In the genomic region with DNA sequence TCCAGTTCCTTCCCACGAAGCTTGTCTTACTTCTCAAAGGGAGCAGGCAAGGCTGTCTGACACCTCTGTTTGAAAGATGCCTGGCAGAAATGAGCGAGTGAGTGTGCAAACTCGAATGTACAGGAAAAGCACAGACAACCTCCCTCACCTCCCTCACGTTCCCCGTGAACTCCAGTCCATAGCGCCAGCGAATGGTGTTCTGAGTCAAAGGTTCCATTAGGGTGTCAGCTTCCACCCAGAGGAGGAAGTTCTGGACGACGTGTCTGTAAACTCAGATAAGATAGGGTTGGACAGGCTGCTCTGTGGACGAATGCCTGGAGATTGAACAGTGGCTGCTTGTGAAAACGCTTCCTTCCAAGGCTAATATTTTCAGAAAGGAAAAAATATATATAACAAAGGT, we compare ENCODE assay signal across 9 mouse cellular contexts. TPM values are rescaled to one million over a fixed set of nuclear protein-coding genes. Genes with fewer than 3 reads are reported as not detected.
DNase-seq lines count a peak whose midpoint lies in the region; ATAC-seq and TF ChIP-seq lines count a peak whose summit lies in the region.
"Had no signal": no experiment of that assay in that cellular context is flagged by ENCODE, and none has a peak within 500 bp of the region (broad histone marks: within the 10 kb centered on the region; RNA-seq: fewer than 3 reads in every experiment).

No protein-coding gene starts in this region.

- TF ChIP-seq RAD21 in MEL (IDR thresholded peaks at IDR 0.05; ENCODE audit: low read depth, low read length), result no peak

- H3K27me3 ChIP-seq in MEL (ENCODE audit: control insufficient read depth in 1 of 2, insufficient read depth in 2 of 2, low read length in 2 of 2), result no peaks in the 10 kb centered on the region
- H3K27me3 ChIP-seq: embryonic facial prominence, embryonic 12.5 days had no signal

- peak; percentile 93 for DNase-seq in MEL (ENCODE audit: low read depth, low spot score)
- peak; percentile 47 for DNase-seq in lung, postnatal 10 days
- no peak for DNase-seq in cerebellum, adult 9-11 months
- DNase-seq in Muller cell, postnatal 12 days (ENCODE audit: inconsistent ontology term), result no peak
- no peak for DNase-seq in embryo, embryonic 9.5 days (ENCODE audit: extremely low spot score)
- no peak for DNase-seq in cerebellum, adult 9-10 months

- H3K36me3 ChIP-seq in MEL (ENCODE audit: control insufficient read depth in 1 of 2, insufficient read depth in 2 of 2, low read length in 2 of 2), result peaks cover 0 to 47% of the 10 kb centered on the region in 2 experiments; a peak in 2 of 4 replicates
- H3K36me3 ChIP-seq: embryonic facial prominence, embryonic 12.5 days had no signal

- peak; percentile 81 for ATAC-seq in common myeloid progenitor, adult 5-6 weeks (replicated peaks; ENCODE audit: low read depth, poor library complexity, severe bottlenecking)
- peak; percentile 71 to 86 for ATAC-seq in hematopoietic stem cell, adult 5-6 weeks (replicated peaks in 1 of 2; ENCODE audit: insufficient read depth in 1 of 2, low FRiP score in 2 of 2, low TSS enrichment in 1 of 2, low read depth in 1 of 2, poor library complexity in 2 of 2, severe bottlenecking in 2 of 2)

- H3K4me1 ChIP-seq in MEL (ENCODE audit: control insufficient read depth in 1 of 2, insufficient read depth in 2 of 2, low read length in 2 of 2), result peaks cover 18 to 80% of the 10 kb centered on the region in 2 experiments
- H3K4me1 ChIP-seq: embryonic facial prominence, embryonic 12.5 days had no signal

- H3K4me3 ChIP-seq in MEL (ENCODE audit: control insufficient read depth in 1 of 2, insufficient read depth in 1 of 2, low read depth in 2 of 2, low read length in 2 of 2), result peak overlapping the region; percentile 25 to 47
- H3K4me3 ChIP-seq: embryonic facial prominence, embryonic 12.5 days had no signal

- H3K27ac ChIP-seq in MEL (ENCODE audit: control insufficient read depth, low read depth, low read length), result peak overlapping the region; percentile 97
- H3K27ac ChIP-seq: embryonic facial prominence, embryonic 12.5 days had no signal

- TF ChIP-seq CTCF in MEL (IDR thresholded peaks at IDR 0.05 in 2 of 3, conservative IDR thresholded peaks at IDR 0.05 in 1 of 3; ENCODE audit: control insufficient read depth in 1 of 3, insufficient read depth in 1 of 3, low read depth in 2 of 3, low read length in 3 of 3, poor library complexity in 1 of 3, severe bottlenecking in 1 of 3), result no peak

- H3K79me2 ChIP-seq in MEL (ENCODE audit: control insufficient read depth, insufficient read depth, low read length, poor library complexity), result peaks cover 5% of the 10 kb centered on the region

- TF ChIP-seq POLR2A in MEL (IDR thresholded peaks at IDR 0.05; ENCODE audit: control insufficient read depth in 1 of 2, insufficient read depth in 1 of 2, low read depth in 1 of 2, low read length in 2 of 2, poor library complexity in 1 of 2), result peak; percentile 29 to 72; a peak in 2 of 4 replicates

- TF ChIP-seq EP300 in MEL (IDR thresholded peaks at IDR 0.05; ENCODE audit: low read depth in 1 of 2, low read length in 2 of 2), result peak; percentile 94 to 95

- no peaks in the 10 kb centered on the region for H3K9me3 ChIP-seq in MEL (replicated peaks; ENCODE audit: insufficient read depth, low read length)
- H3K9me3 ChIP-seq: embryonic facial prominence, embryonic 12.5 days had no signal

- H3K9ac ChIP-seq in MEL (ENCODE audit: control insufficient read depth, low read depth, low read length, poor library complexity, severe bottlenecking), result peak overlapping the region; percentile 65
- H3K9ac ChIP-seq: embryonic facial prominence, embryonic 12.5 days had no signal

TF ChIP-seq in MEL, 35 proteins besides CTCF, POLR2A, EP300 and RAD21:
- peak; percentile 43; the same call in 1 of the 2 replicates for TF ChIP-seq HCFC1 (IDR thresholded peaks at IDR 0.05; ENCODE audit: low read depth, low read length)
- TF ChIP-seq POLR2AphosphoS2 (IDR thresholded peaks at IDR 0.05; ENCODE audit: low read length), result no peak
- TF ChIP-seq GABPA (IDR thresholded peaks at IDR 0.05; ENCODE audit: low read depth, low read length), result no peak
- TF ChIP-seq MXI1 (IDR thresholded peaks at IDR 0.05; ENCODE audit: low read depth, low read length), result 0 out of 2 replicates have a peak, but pooled peaks have one; percentile 38
- peak; percentile 85 for TF ChIP-seq ETS1 (IDR thresholded peaks at IDR 0.05; ENCODE audit: low read depth, low read length)
- TF ChIP-seq RCOR1 (IDR thresholded peaks at IDR 0.05; ENCODE audit: low read depth, low read length), result peak; percentile 80
- TF ChIP-seq TCF12 (IDR thresholded peaks at IDR 0.05; ENCODE audit: low read depth, low read length), result peak; percentile 90
- TF ChIP-seq NELFE (IDR thresholded peaks at IDR 0.05; ENCODE audit: low read depth, low read length), result peak; percentile 63
- peak; percentile 71; the same call in 1 of the 2 replicates for TF ChIP-seq ZMIZ1 (IDR thresholded peaks at IDR 0.05; ENCODE audit: low read depth, low read length)
- TF ChIP-seq MYC (IDR thresholded peaks at IDR 0.05; ENCODE audit: low read depth, low read length), result peak; percentile 72; the same call in 1 of the 2 replicates
- TF ChIP-seq JUND (IDR thresholded peaks at IDR 0.05; ENCODE audit: low read depth, low read length), result 0 out of 2 replicates have a peak, but pooled peaks have one; percentile 50
- TF ChIP-seq USF2 (IDR thresholded peaks at IDR 0.05; ENCODE audit: borderline replicate concordance in 1 of 2, insufficient read depth in 1 of 2, low read depth in 1 of 2, low read length in 2 of 2), result no peak
- peak; percentile 60; the same call in 1 of the 2 replicates for TF ChIP-seq POLR2AphosphoS5 (IDR thresholded peaks at IDR 0.05; ENCODE audit: borderline replicate concordance, low read depth, low read length)
- no peak for TF ChIP-seq ELF1 (IDR thresholded peaks at IDR 0.05; ENCODE audit: low read depth, low read length)
- TF ChIP-seq TAL1 (IDR thresholded peaks at IDR 0.05; ENCODE audit: low read length), result peak; percentile 95
- TF ChIP-seq MAX (IDR thresholded peaks at IDR 0.05; ENCODE audit: low read length), result 0 out of 2 replicates have a peak, but pooled peaks have one; percentile 24
- TF ChIP-seq ZKSCAN1 (IDR thresholded peaks at IDR 0.05; ENCODE audit: low read depth, low read length), result no peak
- TF ChIP-seq TBP (IDR thresholded peaks at IDR 0.05; ENCODE audit: low read depth, low read length), result peak; percentile 90
- TF ChIP-seq SIN3A (IDR thresholded peaks at IDR 0.05; ENCODE audit: low read length), result peak; percentile 72
- TF ChIP-seq GATA1 (IDR thresholded peaks at IDR 0.05; ENCODE audit: low read depth, low read length), result peak; percentile 96
TF ChIP-seq in MEL: peak in this region for 15.

RNA-seq across cellular contexts. Expression of a gene that starts 37.9 kb away (rescaled TPM):
- total RNA-seq in MEL (2012; rRNA removed), result 13.5 and 20.3 TPM in 2 replicates
- 10 to 100 TPM in 1 of 2 experiments, not detected in 1; 24.5 TPM for polyA plus RNA-seq in MEL (2012; ENCODE audit: insufficient read depth in 1 of 2, insufficient read length in 2 of 2, low read depth in 1 of 2, low replicate concordance in 2 of 2, missing spikeins in 1 of 2)
- 9.6 and 13.9 TPM in 2 replicates for total RNA-seq in common myeloid progenitor, adult 5-6 weeks (2017)
- total RNA-seq in hematopoietic stem cell, adult 5-6 weeks (2017), result 13.5 and 21.3 TPM in 2 replicates

RNA-seq across cellular contexts. Expression of a gene that starts 54.8 kb away (rescaled TPM):
- total RNA-seq in MEL (2012; rRNA removed), result 0.33 and 0.46 TPM in 2 replicates
- polyA plus RNA-seq in MEL (2012; ENCODE audit: insufficient read depth in 1 of 2, insufficient read length in 2 of 2, low read depth in 1 of 2, low replicate concordance in 2 of 2, missing spikeins in 1 of 2), result 1 to 10 TPM in 1 of 2 experiments, not detected in 1; 1.3 TPM
- 0.23 TPM in 1 of 2 replicates, not detected in the other for total RNA-seq in common myeloid progenitor, adult 5-6 weeks (2017)
- 0.31 and 1.5 TPM in 2 replicates for total RNA-seq in hematopoietic stem cell, adult 5-6 weeks (2017)

Comparison
In these comparisons a context has a peak if more than half of its experiments do, and no peak if none do; other contexts are left out.
1. DNase-seq: peak in MEL (single experiment) and lung, postnatal 10 days (single experiment); none in cerebellum, adult 9-11 months (single experiment), Muller cell, postnatal 12 days (single experiment), embryo, embryonic 9.5 days (single experiment) and cerebellum, adult 9-10 months (single experiment).